Mouse (Mus musculus) lung, embryonic 14.5 days (tissue): ENCODE measurements around the gene Taar7b. TPM values are rescaled to one million over a fixed set of nuclear protein-coding genes. Genes with fewer than 3 reads are reported as not detected.

Source experiments
- ATAC-seq: fragments of 200-750 bp; cut with Nextera tagmentation; 2 replicates; pipeline ENCODE4 v1.8.0; 2017; ENCODE audit warnings: mild to moderate bottlenecking, moderate TSS enrichment, moderate library complexity; ENCODE audit not compliant: insufficient read depth
- DNase-seq: peaks from one replicate; pipeline ENCODE4 v3.0.0-alpha.2; 2015
- H3K27ac ChIP-seq: fragments of 300-500 bp; sonication (generic); 2 replicates; pipeline ENCODE4 v1.5.1; 2014; ENCODE audit warnings: low read depth, mild to moderate bottlenecking, moderate library complexity
- H3K27me3 ChIP-seq: fragments of 300-500 bp; sonication (generic); 2 replicates; pipeline ENCODE4 v1.6.1; 2014; ENCODE audit warnings: low read length, control low read depth; ENCODE audit not compliant: insufficient read depth
- H3K36me3 ChIP-seq: fragments of 300-500 bp; sonication (generic); 2 replicates; pipeline ENCODE4 v1.6.1; 2014; ENCODE audit warnings: control low read depth; ENCODE audit not compliant: insufficient read depth
- H3K4me1 ChIP-seq: fragments of 300-500 bp; sonication (generic); 2 replicates; pipeline ENCODE4 v1.6.1; 2014; ENCODE audit warnings: antibody characterized with exemption, control low read depth; ENCODE audit not compliant: insufficient read depth
- H3K4me2 ChIP-seq: fragments of 300-500 bp; sonication (generic); 2 replicates; pipeline ENCODE4 v1.6.1; 2014; ENCODE audit warnings: mild to moderate bottlenecking
- H3K4me3 ChIP-seq: fragments of 300-500 bp; sonication (generic); 2 replicates; pipeline ENCODE4 v1.5.1; 2014; ENCODE audit warnings: low read depth, low read length
- H3K9ac ChIP-seq: fragments of 300-500 bp; sonication (generic); 2 replicates; pipeline ENCODE4 v1.6.1; 2014
- H3K9me3 ChIP-seq: fragments of 300-500 bp; sonication (generic); 2 replicates; pipeline ENCODE4 v1.6.1; 2016; ENCODE audit warnings: low read depth, low read length, control low read depth
- CTCF ChIP-seq: IDR thresholded peaks from 2 replicates; pipeline ENCODE4 v1.5.1; 2016; ENCODE audit warnings: antibody characterized with exemption, low read depth
- WGBS: fragments of 180-500 bp; shearing (Covaris S2); extraction: QIAGEN DNeasy Blood & Tissue Kit; methylation state at CpG from one replicate; pipeline ENCODE4 v1.1.7; 2014; 5-methylcytosine and 5-hydroxymethylcytosine counted together
- polyA plus RNA-seq: library from polyadenylated mRNA; unstranded; fragments of >200 nt; fragmentation: Nextera tagmentation; extraction: Ambion mirVana; gene quantifications from 2 replicates; pipeline ENCODE4 v1.2.1, GENCODE M21; 2014

The Taar7b gene
- polyA plus RNA-seq, 1 experiment from 2014 or later = not detected

GRCm38 (mm10) chr10:23971256-23971655, 28.5 kb upstream of the Taar7b start:
- WGBS = 79% methylated on average over 5 of the region's 5 CpGs
- H3K4me1 ChIP-seq = no peaks in the 10 kb centered on the region
- H3K27ac ChIP-seq = no peak overlapping the region
- no peak for ATAC-seq
- H3K4me3 ChIP-seq = no peak overlapping the region
- H3K36me3 ChIP-seq = no peaks in the 10 kb centered on the region
- no peak overlapping the region for H3K4me2 ChIP-seq
- TF ChIP-seq CTCF = no peak
- H3K9me3 ChIP-seq = no peaks in the 10 kb centered on the region
- no peak for DNase-seq
- H3K9ac ChIP-seq = no peak overlapping the region
- H3K27me3 ChIP-seq = no peaks in the 10 kb centered on the region

GRCm38 (mm10) chr10:23977958-23978357, 21.8 kb upstream of the Taar7b start:
- no peak overlapping the region for H3K9ac ChIP-seq
- no peaks in the 10 kb centered on the region for H3K36me3 ChIP-seq
- no peaks in the 10 kb centered on the region for H3K4me1 ChIP-seq
- TF ChIP-seq CTCF = no peak
- no peak overlapping the region for H3K4me3 ChIP-seq
- WGBS = 54% methylated on average over 4 of the region's 4 CpGs
- H3K4me2 ChIP-seq = no peak overlapping the region
- ATAC-seq (no peak), DNase-seq (no peak)
- H3K27me3 ChIP-seq = no peaks in the 10 kb centered on the region
- no peak overlapping the region for H3K27ac ChIP-seq
- no peaks in the 10 kb centered on the region for H3K9me3 ChIP-seq

DNA sequence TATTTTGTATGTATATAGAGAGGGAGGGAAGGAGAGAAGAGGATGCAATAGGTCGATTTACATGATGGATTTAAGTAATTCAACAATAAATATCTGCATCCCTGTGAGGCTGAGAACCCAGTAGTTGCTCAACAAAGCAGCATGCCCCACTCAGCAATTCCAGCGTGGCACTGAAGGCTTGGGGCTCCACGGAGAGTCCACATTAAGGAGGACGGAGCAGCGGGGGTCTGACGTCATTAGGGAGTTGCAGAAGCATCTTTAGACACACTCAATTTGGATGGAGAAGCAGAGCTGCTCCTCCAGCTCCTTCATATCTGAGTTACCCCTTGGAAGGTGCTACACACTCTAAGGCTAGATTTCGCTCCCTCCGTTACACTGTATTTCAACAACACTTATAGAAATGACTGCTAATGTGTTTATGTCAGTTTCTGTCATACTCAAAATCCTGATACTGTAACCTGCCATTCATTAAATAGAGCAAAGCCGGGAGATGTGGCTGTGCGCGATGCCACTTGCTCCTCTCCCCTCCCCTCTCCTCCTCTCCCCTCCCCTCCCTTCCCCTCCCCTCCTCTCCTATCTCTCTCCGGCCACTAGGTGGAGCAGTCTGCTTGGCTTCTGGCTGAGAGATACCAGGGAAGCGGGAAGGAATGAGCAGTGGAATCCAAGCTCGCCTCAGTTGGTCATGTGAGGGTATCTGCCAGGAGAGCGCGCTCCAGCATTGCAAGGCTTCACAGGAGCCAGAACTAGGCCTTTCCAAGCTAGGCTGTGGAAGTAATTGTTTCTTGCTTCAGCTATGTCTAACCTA, 20.6 kb upstream of the Taar7b start:
- Histone ChIP-seq H3K9me3 (no peaks in the 10 kb centered on the region), H3K4me1 (no peaks in the 10 kb centered on the region), H3K9ac (no peak overlapping the region), H3K27me3 (no peaks in the 10 kb centered on the region), H3K36me3 (no peaks in the 10 kb centered on the region), H3K27ac (no peak overlapping the region), H3K4me2 (no peak overlapping the region), H3K4me3 (no peak overlapping the region)
- 33% methylated on average over 16 of the region's 16 CpGs for WGBS
- peak; percentile 86 for DNase-seq
- peak; percentile 92 for TF ChIP-seq CTCF
- ATAC-seq = peak; percentile 85

DNA sequence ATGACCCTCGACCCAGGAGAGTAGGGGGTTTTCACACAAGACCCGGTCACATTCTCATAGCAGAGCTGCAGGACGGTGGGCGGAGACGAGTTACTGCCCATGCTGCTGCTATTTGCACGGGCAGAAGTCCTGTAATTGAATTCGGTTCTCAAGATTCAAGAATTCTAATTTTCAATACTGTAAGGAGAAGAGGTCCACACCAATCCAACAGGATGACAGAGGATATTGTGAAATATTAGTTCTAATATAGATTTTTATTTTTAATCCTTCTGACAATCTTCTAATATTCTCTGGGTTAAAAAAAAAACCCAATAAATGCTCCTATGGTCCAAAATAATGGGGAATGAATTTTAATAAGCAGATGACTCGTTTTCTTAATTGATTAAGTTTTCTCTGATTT, 14.2 kb upstream of the Taar7b start, which contains the start of gene Taar6:
TSS of gene Taar6 (minus strand) at position 101 of the 400 bp plus-strand sequence.
- H3K4me3 ChIP-seq = no peak within 1 kb of the TSS
- no peak for ATAC-seq
- no peak for DNase-seq
- no peaks in the 10 kb centered on the region for H3K27me3 ChIP-seq
- no peak within 1 kb of the TSS for H3K4me2 ChIP-seq
- H3K9me3 ChIP-seq = no peaks in the 10 kb centered on the region
- no peaks in the 10 kb centered on the region for H3K36me3 ChIP-seq
- H3K9ac ChIP-seq = no peak within 1 kb of the TSS
- H3K27ac ChIP-seq = no peak within 1 kb of the TSS
- TF ChIP-seq CTCF = no peak
- 72% methylated on average over 8 of the region's 8 CpGs for WGBS
- H3K4me1 ChIP-seq = no peaks in the 10 kb centered on the region

GRCm38 (mm10) chr10:23986419-23986818, 13.3 kb upstream of the Taar7b start:
- no peak overlapping the region for H3K4me3 ChIP-seq
- ATAC-seq (no peak), DNase-seq (no peak)
- no peaks in the 10 kb centered on the region for H3K36me3 ChIP-seq
- no peaks in the 10 kb centered on the region for H3K27me3 ChIP-seq
- H3K9ac ChIP-seq = no peak overlapping the region
- H3K4me2 ChIP-seq = no peak overlapping the region
- no peak for TF ChIP-seq CTCF
- H3K9me3 ChIP-seq = no peaks in the 10 kb centered on the region
- WGBS = 73% methylated on average over 5 of the region's 5 CpGs
- no peak overlapping the region for H3K27ac ChIP-seq
- H3K4me1 ChIP-seq = no peaks in the 10 kb centered on the region

GRCm38 (mm10) chr10:23993381-23993780, 6.4 kb upstream of the Taar7b start, which contains the start of gene Taar7a:
TSS of gene Taar7a (minus strand) at chr10:23993481.
- no peaks in the 10 kb centered on the region for H3K36me3 ChIP-seq
- ATAC-seq = no peak
- H3K9ac ChIP-seq = no peak within 1 kb of the TSS
- no peak within 1 kb of the TSS for H3K27ac ChIP-seq
- H3K27me3 ChIP-seq = no peaks in the 10 kb centered on the region
- H3K4me1 ChIP-seq = no peaks in the 10 kb centered on the region
- WGBS = 89% methylated on average over 3 of the region's 3 CpGs
- no peak for DNase-seq
- H3K4me3 ChIP-seq = no peak within 1 kb of the TSS
- no peaks in the 10 kb centered on the region for H3K9me3 ChIP-seq
- TF ChIP-seq CTCF = no peak
- H3K4me2 ChIP-seq = no peak within 1 kb of the TSS

GRCm38 (mm10) chr10:24006442-24006841, 6.7 kb downstream of the Taar7b start:
- H3K9ac ChIP-seq = no peak overlapping the region
- no peaks in the 10 kb centered on the region for H3K27me3 ChIP-seq
- WGBS = 64% methylated on average over 1 of the region's 1 CpGs
- no peaks in the 10 kb centered on the region for H3K4me1 ChIP-seq
- no peak overlapping the region for H3K4me3 ChIP-seq
- no peaks in the 10 kb centered on the region for H3K36me3 ChIP-seq
- H3K27ac ChIP-seq = no peak overlapping the region
- H3K9me3 ChIP-seq = no peaks in the 10 kb centered on the region
- no peak for TF ChIP-seq CTCF
- H3K4me2 ChIP-seq = no peak overlapping the region
- ATAC-seq (no peak), DNase-seq (no peak)
